Mouse (Mus musculus) left cerebral cortex, adult 8-10 months (tissue): ENCODE results near the gene Mcidas. TPM values are rescaled to one million over a fixed set of nuclear protein-coding genes. Genes with fewer than 3 reads are reported as not detected.
"Not testable (repeated sequence)": the region's sequence is repeated elsewhere in the genome, so short reads cannot be mapped to it uniquely, and the experiment has no call there.

Experiments
- DNase-seq, 2 experiments: peaks; one replicate each; pipeline ENCODE4 v3.0.0; 2022; ENCODE audit warnings: low spot score in 2 of 2
- total RNA-seq, 4 experiments: library from RNA; stranded (reverse); gene quantifications; 2 replicates each; pipeline ENCODE4 v1.2.4; 2022

The Mcidas gene
- total RNA-seq, 4 experiments from 2014 or later: 0.74 to 1.3 (median 0.86) TPM

GRCm38 (mm10) chr13:113012683-113013082, 19.0 kb downstream of the Mcidas start:
- DNase-seq: no peak

GRCm38 (mm10) chr13:113013174-113013953, 19.7 kb downstream of the Mcidas start:
- not testable (repeated sequence) for DNase-seq

- DNase-seq: no peak
Measured at GRCm38 (mm10) chr13:113021521-113021920, 27.9 kb downstream of the Mcidas start.

DNA sequence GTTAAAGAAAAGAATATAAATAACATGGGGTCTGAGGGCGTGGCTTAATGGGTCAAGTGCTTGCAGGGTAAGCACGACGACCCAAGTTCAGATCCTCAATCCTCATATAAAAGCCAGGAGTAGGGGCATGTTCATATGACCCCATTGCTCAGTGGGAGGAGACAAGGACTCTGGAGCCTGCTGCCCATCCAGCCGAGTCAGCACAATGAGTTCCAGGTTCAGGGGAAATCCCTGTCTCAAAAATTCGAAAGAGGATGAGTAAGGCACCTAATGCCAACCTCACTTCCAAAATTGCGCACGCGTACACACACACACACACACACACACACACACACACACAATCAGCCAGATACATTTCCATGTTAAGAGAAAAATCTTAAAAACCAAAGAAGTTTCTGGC, 28.8 kb downstream of the Mcidas start:
- DNase-seq: no peak

- DNase-seq: no peak
Measured at GRCm38 (mm10) chr13:113023274-113024143, 29.9 kb downstream of the Mcidas start.

GRCm38 (mm10) chr13:113031351-113031750, 37.7 kb downstream of the Mcidas start:
- DNase-seq: no peak

- DNase-seq: peak in 1 of 2 experiments; percentile 26
Measured at GRCm38 (mm10) chr13:113031792-113032571, 38.3 kb downstream of the Mcidas start.

DNA sequence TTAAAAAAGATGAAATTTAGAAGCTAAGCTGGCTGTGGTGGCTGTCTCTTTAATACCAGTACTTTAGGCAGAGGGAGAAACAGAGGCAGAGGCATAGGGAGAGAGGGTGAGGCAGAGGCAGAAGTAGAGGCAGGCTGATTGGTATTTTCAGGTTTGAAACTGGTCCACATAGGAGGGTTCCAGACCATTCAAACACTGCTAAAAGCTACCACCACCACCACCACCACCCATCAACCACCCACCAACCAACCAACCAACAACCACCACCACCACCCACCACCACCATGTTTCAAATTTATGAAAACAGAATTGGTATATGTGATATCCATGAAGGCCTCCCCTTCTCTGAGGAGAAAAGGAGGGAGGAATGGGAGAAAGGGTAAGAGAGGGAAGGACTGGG, 39.2 kb downstream of the Mcidas start:
- DNase-seq: no peak

DNA sequence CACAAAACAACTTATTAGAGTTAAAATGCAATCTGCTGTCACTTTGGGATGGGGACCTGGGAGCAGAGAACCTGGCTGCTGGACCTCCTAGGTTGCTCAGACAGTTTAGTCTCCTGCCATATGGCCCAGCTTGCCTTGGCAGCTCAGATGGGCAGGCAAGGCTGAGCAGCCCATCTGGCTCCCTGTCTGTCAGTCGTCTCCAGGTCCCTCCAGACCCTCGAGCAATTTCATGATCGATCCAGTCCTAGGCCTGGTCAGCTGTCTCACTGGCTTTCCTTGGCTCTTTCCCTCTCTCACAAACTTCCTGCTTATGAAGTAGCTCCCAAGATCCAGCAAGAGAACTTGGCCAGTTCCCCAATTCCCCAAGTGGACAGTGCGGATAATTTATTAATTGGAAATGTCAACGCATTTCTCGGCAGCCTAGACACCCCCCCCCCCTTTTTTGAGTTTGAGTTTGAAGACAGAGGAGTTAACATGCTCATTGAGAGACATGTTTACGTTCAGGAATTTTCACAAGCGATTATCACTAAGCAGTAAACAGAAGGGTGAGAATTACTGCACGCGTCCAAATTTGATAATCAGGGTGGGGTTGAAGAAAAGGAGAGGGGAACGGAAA, 40.7 kb downstream of the Mcidas start:
- no peak for DNase-seq

DNA sequence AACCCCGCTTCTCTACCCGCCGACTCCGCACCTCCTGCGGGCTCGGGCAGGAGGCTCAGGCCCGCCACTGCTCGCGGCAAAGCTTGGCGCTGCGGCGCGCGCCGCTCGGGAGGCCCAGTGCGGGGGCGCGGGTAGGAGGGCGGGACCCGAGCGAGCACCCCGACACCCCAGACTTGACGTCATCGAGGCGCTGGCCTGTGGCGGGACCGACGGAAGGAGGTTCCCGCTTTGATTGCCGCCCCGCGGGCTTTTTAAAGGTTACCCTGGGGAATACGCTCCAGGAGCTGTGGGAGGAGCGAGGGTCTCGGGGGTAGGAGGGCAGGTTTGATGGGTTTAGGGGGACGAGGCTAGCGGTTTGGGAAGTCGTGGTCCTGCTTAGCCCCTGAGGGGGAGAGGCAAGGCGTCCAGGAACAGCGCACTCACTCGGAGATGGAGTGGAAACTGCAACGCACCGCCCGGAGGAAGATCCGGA, 41.3 kb downstream of the Mcidas start, which contains the start of gene Cdc20b:
Gene Cdc20b, plus strand, starts transcription at position 162 of the 472 bp plus-strand sequence.
- DNase-seq: peak in 1 of 2 experiments; percentile 19

- peak; percentile 26 to 41 for DNase-seq
Measured at GRCm38 (mm10) chr13:113035852-113036251, 42.2 kb downstream of the Mcidas start.

DNA sequence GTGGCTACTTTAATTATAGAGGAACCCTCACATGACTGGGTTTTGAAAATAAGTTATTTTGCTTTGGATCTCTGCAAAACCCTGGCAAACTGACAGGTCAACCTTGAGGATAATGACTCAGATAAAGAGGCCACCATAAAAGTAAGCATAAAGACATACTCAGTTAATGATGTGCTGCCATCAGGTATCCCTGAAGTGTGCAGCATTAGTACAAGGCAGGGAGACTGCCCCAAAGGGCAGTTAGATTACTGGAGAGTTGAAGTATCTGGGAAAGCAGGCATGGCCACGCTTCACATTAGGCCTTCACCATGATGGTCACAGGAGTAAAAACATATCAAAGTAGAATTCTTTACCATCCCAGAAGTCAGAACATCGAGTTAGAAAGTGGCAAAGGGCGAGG, 51.2 kb downstream of the Mcidas start:
- no peak for DNase-seq

GRCm38 (mm10) chr13:113045458-113046110, 51.9 kb downstream of the Mcidas start:
- DNase-seq: no peak

DNA sequence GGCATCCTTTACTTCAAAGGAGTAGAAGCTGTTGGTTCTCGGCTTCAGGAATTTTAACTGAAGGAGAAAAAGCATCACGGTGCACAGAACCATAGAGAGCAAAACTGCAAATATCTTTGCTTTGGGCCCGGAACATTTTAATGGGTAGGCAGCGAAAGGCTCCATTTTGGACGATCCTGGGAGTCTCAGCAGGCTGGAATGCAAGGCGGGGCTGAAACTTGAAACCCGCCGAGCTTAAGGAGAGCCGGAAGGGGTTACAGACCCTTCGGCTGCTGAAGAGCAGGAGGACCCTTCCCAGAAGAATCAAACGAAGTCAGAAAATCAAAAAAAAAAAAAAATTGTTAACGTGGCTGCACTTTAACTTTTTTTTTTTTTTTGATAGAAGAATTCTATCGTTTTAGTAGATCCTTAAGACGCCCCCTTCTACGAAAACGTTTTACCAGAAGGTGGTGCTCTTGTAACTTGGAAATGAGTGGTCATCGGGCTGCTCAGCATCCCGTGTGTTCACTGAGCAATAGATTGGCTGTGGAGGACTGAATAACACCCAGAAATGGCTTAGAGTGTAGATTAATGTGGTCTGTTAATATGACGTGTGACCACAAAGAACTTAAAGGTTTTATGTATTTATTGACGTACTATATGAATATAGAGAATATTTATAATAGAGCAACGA, 52.7 kb downstream of the Mcidas start, which contains the start of gene Gpx8:
Gene Gpx8, minus strand, starts transcription at position 200 of the 673 bp plus-strand sequence.
- peak in 1 of 2 experiments; percentile 24 for DNase-seq

DNA sequence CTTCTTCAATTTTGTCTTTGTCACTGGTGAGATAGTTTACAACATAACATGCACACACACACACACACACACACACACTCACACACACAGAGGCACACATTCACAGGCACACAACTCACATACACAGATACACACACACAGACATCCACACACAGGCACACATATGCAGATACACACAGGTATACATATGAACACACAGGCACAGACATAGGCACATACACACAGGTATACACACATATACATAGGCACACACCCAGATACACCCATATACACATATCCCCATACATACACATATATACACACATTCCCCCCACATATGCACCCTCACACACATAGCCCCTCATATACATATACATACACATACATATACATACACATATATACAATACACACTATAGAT, 53.4 kb downstream of the Mcidas start:
- DNase-seq: no peak

GRCm38 (mm10) chr13:113047647-113048046, 54.0 kb downstream of the Mcidas start:
- no peak for DNase-seq
